Comparison of ENCODE assay signal across 8 mouse cellular contexts in genomic region chr9:114563761-114564606, GRCm38 (mm10). TPM values are rescaled to one million over a fixed set of nuclear protein-coding genes. Genes with fewer than 3 reads are reported as not detected.
DNase-seq lines count a peak whose midpoint lies in the region; ATAC-seq and TF ChIP-seq lines count a peak whose summit lies in the region.
"Had no signal": no experiment of that assay in that cellular context is flagged by ENCODE, and none has a peak within 500 bp of the region (broad histone marks: within the 10 kb centered on the region; RNA-seq: fewer than 3 reads in every experiment).

Gene Trim71, minus strand, starts transcription at chr9:114564369.

- no peak for DNase-seq in lung, adult 2 months
- DNase-seq in lung, adult 18-20 months = no peak
- peak; percentile 89 for DNase-seq in embryo, embryonic 10 days (ENCODE audit: low spot score)
- no peak for DNase-seq in forebrain, embryonic 14.5 days (ENCODE audit: low spot score)
- no peak for DNase-seq in liver, adult 2 months (ENCODE audit: extremely low read depth, low read depth, low spot score)
- DNase-seq in adrenal gland, postnatal 36 days = no peak

- peak within 1 kb of the TSS; percentile 13 for H3K4me3 ChIP-seq in lung, adult 2 months (replicated peaks; ENCODE audit: extremely low read depth, low read depth, low read length)
- peak within 1 kb of the TSS; percentile 50 for H3K4me3 ChIP-seq in forebrain, embryonic 14.5 days (ENCODE audit: low read depth, low read length)
- peak within 1 kb of the TSS; percentile 25; the same call in 1 of the 2 replicates for H3K4me3 ChIP-seq in liver, adult 2 months (ENCODE audit: insufficient read depth, low read depth, low read length)
- peak within 1 kb of the TSS; percentile 59 for H3K4me3 ChIP-seq in small intestine, adult 2 months (ENCODE audit: low read depth, low read length)

- no peak for TF ChIP-seq CTCF in lung, adult 2 months (IDR thresholded peaks at IDR 0.05; ENCODE audit: insufficient read depth, low read length)
- TF ChIP-seq CTCF in liver, adult 2 months (IDR thresholded peaks at IDR 0.05; ENCODE audit: low read depth, low read length) = no peak
- TF ChIP-seq CTCF in small intestine, adult 2 months (IDR thresholded peaks at IDR 0.05; ENCODE audit: extremely low read depth, insufficient read length, insufficient replicate concordance, low read depth, low read length) = no peak

- H3K79me2 ChIP-seq in liver, adult 2 months (ENCODE audit: control insufficient read depth, insufficient read depth, low read length) = no peaks in the 10 kb centered on the region

- peak within 1 kb of the TSS; percentile 77 for H3K4me2 ChIP-seq in forebrain, embryonic 14.5 days (ENCODE audit: low read length)

- H3K9me3 ChIP-seq in forebrain, embryonic 14.5 days (replicated peaks; ENCODE audit: control insufficient read depth, low read length) = no peaks in the 10 kb centered on the region

- under 1% methylated on average over 90 of the region's 91 CpGs for WGBS in lung, adult 2 months
- under 1% methylated on average over 67 of the region's 91 CpGs for WGBS in forebrain, embryonic 14.5 days
- WGBS in liver, adult 2 months = 1% methylated on average over 91 of the region's 91 CpGs
- 1% methylated on average over 91 of the region's 91 CpGs for WGBS in small intestine, adult 2 months

- no peak for TF ChIP-seq POLR2A in lung, adult 2 months (IDR thresholded peaks at IDR 0.05; ENCODE audit: borderline replicate concordance, extremely low read depth, low read depth, low read length)
- TF ChIP-seq POLR2A in liver, adult 2 months (IDR thresholded peaks at IDR 0.05; ENCODE audit: extremely low read depth, insufficient read depth, low read length) = no peak
- TF ChIP-seq POLR2A in small intestine, adult 2 months (IDR thresholded peaks at IDR 0.05; ENCODE audit: low read depth, low read length) = no peak

- H3K36me3 ChIP-seq in forebrain, embryonic 14.5 days (ENCODE audit: control insufficient read depth, insufficient read depth, low read length) = no peaks in the 10 kb centered on the region
- no peaks in the 10 kb centered on the region for H3K36me3 ChIP-seq in liver, adult 2 months (ENCODE audit: control insufficient read depth, insufficient read depth, low read length)
- no peaks in the 10 kb centered on the region for H3K36me3 ChIP-seq in small intestine, adult 2 months (ENCODE audit: control insufficient read depth, insufficient read depth, low read length)

- no peak within 1 kb of the TSS for H3K27ac ChIP-seq in forebrain, embryonic 14.5 days (ENCODE audit: low read depth, low read length)
- H3K27ac ChIP-seq in liver, adult 2 months (replicated peaks; ENCODE audit: insufficient read depth, low read depth, low read length) = no peak within 1 kb of the TSS
- H3K27ac ChIP-seq in small intestine, adult 2 months (ENCODE audit: insufficient read depth, low read depth, low read length) = no peak within 1 kb of the TSS

- peak within 1 kb of the TSS; percentile 63 for H3K9ac ChIP-seq in forebrain, embryonic 14.5 days (ENCODE audit: low read length)
- H3K9ac ChIP-seq in liver, adult 2 months (ENCODE audit: low read depth, low read length) = no peak within 1 kb of the TSS

- no peaks in the 10 kb centered on the region for H3K4me1 ChIP-seq in lung, adult 2 months (ENCODE audit: control insufficient read depth, insufficient read depth, low read length)
- no peaks in the 10 kb centered on the region for H3K4me1 ChIP-seq in forebrain, embryonic 14.5 days (ENCODE audit: control insufficient read depth, insufficient read depth, low read length)
- no peaks in the 10 kb centered on the region for H3K4me1 ChIP-seq in liver, adult 2 months (ENCODE audit: control insufficient read depth, insufficient read depth, low read length)
- peaks cover 9% of the 10 kb centered on the region; the same call in 1 of the 2 replicates for H3K4me1 ChIP-seq in small intestine, adult 2 months (ENCODE audit: control insufficient read depth, insufficient read depth, insufficient read length, low read length)

- ATAC-seq in forebrain, embryonic 14.5 days = peak; percentile 55

- peaks cover 59% of the 10 kb centered on the region for H3K27me3 ChIP-seq in forebrain, embryonic 14.5 days (replicated peaks; ENCODE audit: control insufficient read depth, insufficient read depth, low read length)
- H3K27me3 ChIP-seq in liver, adult 2 months (ENCODE audit: control insufficient read depth, insufficient read depth, low read length) = peaks cover 27% of the 10 kb centered on the region
- peaks cover 60% of the 10 kb centered on the region for H3K27me3 ChIP-seq in small intestine, adult 2 months (ENCODE audit: control insufficient read depth, insufficient read depth, low read length)

RNA-seq across cellular contexts. Expression of gene Trim71, which starts in this region (rescaled TPM):
- 0.05 and 0.08 TPM in 2 replicates for polyA plus RNA-seq in lung, adult 2 months (2012; rRNA removed)
- polyA plus RNA-seq in forebrain, embryonic 14.5 days (2014; fragmentation: Nextera tagmentation; extraction: Ambion mirVana) = 0.04 and 0.05 TPM in 2 replicates
- under 0.01 TPM in 1 of 2 replicates, not detected in the other for total RNA-seq in liver, adult 2 months (2014; rRNA removed)
- 0.02 TPM in 1 of 2 replicates, not detected in the other for polyA plus RNA-seq in liver, adult 2 months (2012; rRNA removed)
- not detected in 2 replicates for polyA plus RNA-seq in small intestine, adult 2 months (2012; rRNA removed)
- under 1 TPM in 1 of 2 experiments, not detected in 1; 0.03 TPM for total RNA-seq in adrenal gland, postnatal 36 days (2021)
- polyA plus RNA-seq: gonadal fat pad, adult 2 months had no signal

Comparison
In these comparisons a context has a peak if more than half of its experiments do, and no peak if none do; other contexts are left out.
1. Peak in ATAC-seq, H3K4me3 ChIP-seq, H3K9ac ChIP-seq and H3K4me2 ChIP-seq in forebrain, embryonic 14.5 days; RNA of the gene not detected or under 1 TPM.